Mouse (Mus musculus) C2C12 (cell line): Measurements from ENCODE around the gene Apcs. TPM values are rescaled to one million over a fixed set of nuclear protein-coding genes. Genes with fewer than 3 reads are reported as not detected.

ENCODE experiments used
- H3K27me3 ChIP-seq: one replicate; pipeline ENCODE4 v1.6.1; 2011; ENCODE audit not compliant: control insufficient read depth, insufficient read depth, insufficient read length
- H3K36me3 ChIP-seq: one replicate; pipeline ENCODE4 v1.6.1; 2011; ENCODE audit not compliant: control insufficient read depth, insufficient read depth
- H3K4me3 ChIP-seq: one replicate; pipeline ENCODE4 v1.5.1; 2011; ENCODE audit warnings: mild to moderate bottlenecking, control low read depth; ENCODE audit not compliant: poor library complexity, insufficient read depth, severe bottlenecking
- H3K79me2 ChIP-seq: one replicate; pipeline ENCODE4 v1.6.1; 2011; ENCODE audit not compliant: control insufficient read depth, insufficient read depth
- H3K79me3 ChIP-seq: one replicate; pipeline ENCODE4 v1.6.1; 2011; ENCODE audit warnings: low read depth, control low read depth
- H3ac ChIP-seq: one replicate; pipeline ENCODE3; 2011; ENCODE audit warnings: low read depth; ENCODE audit not compliant: control insufficient read depth, insufficient read length
- CEBPB ChIP-seq: IDR thresholded peaks from one replicate; pipeline ENCODE4 v1.6.1; 2011; ENCODE audit warnings: low read depth, mild to moderate bottlenecking, control low read depth, moderate library complexity
- CTCF ChIP-seq: IDR thresholded peaks from one replicate; pipeline ENCODE4 v1.5.1; 2011; ENCODE audit not compliant: control insufficient read depth, insufficient read depth, insufficient read length
- FOSL1 ChIP-seq: IDR thresholded peaks from one replicate; pipeline ENCODE4 v1.8.0; 2011; ENCODE audit warnings: mild to moderate bottlenecking, low read length; ENCODE audit not compliant: poor library complexity, insufficient read depth, severe bottlenecking
- MAX ChIP-seq: IDR thresholded peaks from one replicate; pipeline ENCODE4 v1.6.1; 2011; ENCODE audit warnings: mild to moderate bottlenecking, control low read depth
- MYOD1 ChIP-seq: IDR thresholded peaks from one replicate; pipeline ENCODE4 v1.6.1; 2011; ENCODE audit warnings: low read depth; ENCODE audit not compliant: control insufficient read depth, insufficient read length
- MYOG ChIP-seq: IDR thresholded peaks from one replicate; pipeline ENCODE4 v1.6.1; 2011; ENCODE audit not compliant: control insufficient read depth, insufficient read length; ENCODE audit errors: extremely low read depth
- USF1 ChIP-seq: IDR thresholded peaks from one replicate; pipeline ENCODE4 v1.6.1; 2011; ENCODE audit warnings: low read depth, mild to moderate bottlenecking, control low read depth, moderate library complexity
- long read RNA-seq, 2 experiments: library from polyadenylated mRNA; unstranded; transcript quantifications; one replicate each; pipeline ENCODE4 v2.0.0; 2019 to 2020
- polyA plus RNA-seq: library from polyadenylated mRNA; unstranded; fragments of >200 nt; fragmentation: generic; extraction: Trizol; gene quantifications from one replicate; pipeline ENCODE4 v1.2.1, GENCODE M21; 2012; ENCODE audit warnings: missing spikeins

The Apcs gene
- not detected for polyA plus RNA-seq
- long read RNA-seq, experiment 1, result 0 reads
- long read RNA-seq, experiment 2, result 0 reads

- H3K27me3 ChIP-seq, result no peaks in the 10 kb centered on the region
- no peaks in the 10 kb centered on the region for H3K79me2 ChIP-seq
- no peak for TF ChIP-seq FOSL1
- TF ChIP-seq MYOG, result no peak
- no peak for TF ChIP-seq MYOD1
- TF ChIP-seq MAX, result no peak
- H3ac ChIP-seq, result no peak within 1 kb of the TSS
- no peak within 1 kb of the TSS for H3K4me3 ChIP-seq
- no peaks in the 10 kb centered on the region for H3K36me3 ChIP-seq
- no peaks in the 10 kb centered on the region for H3K79me3 ChIP-seq
Measured at GRCm38 (mm10) chr1:172894777-172895357, at the start of gene Apcs. TSS of gene Apcs (minus strand) at chr1:172895041.

DNA sequence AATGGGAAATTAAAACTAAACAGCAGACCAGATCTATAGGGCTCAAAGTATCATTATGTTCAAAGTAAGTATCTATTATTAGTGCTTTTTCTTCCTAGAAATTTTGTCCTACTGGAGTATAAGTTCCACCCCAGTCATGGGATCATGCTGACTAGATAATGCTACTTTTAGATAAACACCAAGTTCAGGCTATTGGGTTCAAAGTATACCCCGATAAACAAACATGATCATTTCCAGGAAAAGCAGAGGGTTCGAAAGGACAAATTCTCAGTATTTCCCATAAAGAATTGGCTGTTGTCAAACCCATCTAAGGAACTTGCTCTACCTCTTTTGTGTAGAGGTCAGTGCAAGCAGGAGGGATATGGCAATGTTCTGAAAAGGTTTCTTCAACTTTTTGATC lies 37.4 kb upstream of the Apcs start:
- H3ac ChIP-seq, result no peak overlapping the region
- no peaks in the 10 kb centered on the region for H3K79me3 ChIP-seq
- H3K36me3 ChIP-seq, result no peaks in the 10 kb centered on the region
- no peak for TF ChIP-seq USF1
- TF ChIP-seq MYOD1, result no peak
- TF ChIP-seq CTCF, result no peak
- TF ChIP-seq MYOG, result no peak
- TF ChIP-seq MAX, result no peak
- TF ChIP-seq CEBPB, result no peak
- no peak for TF ChIP-seq FOSL1
- H3K4me3 ChIP-seq, result no peak overlapping the region
- no peaks in the 10 kb centered on the region for H3K27me3 ChIP-seq
- no peaks in the 10 kb centered on the region for H3K79me2 ChIP-seq

- Histone ChIP-seq H3K79me2 (no peaks in the 10 kb centered on the region), H3K4me3 (no peak overlapping the region), H3K36me3 (no peaks in the 10 kb centered on the region), H3K27me3 (no peaks in the 10 kb centered on the region), H3K79me3 (no peaks in the 10 kb centered on the region), H3ac (no peak overlapping the region)
- no peak for TF ChIP-seq MAX
- TF ChIP-seq USF1, result no peak
- TF ChIP-seq CEBPB, result no peak
- no peak for TF ChIP-seq CTCF
- TF ChIP-seq MYOD1, result no peak
- TF ChIP-seq MYOG, result no peak
- no peak for TF ChIP-seq FOSL1
Measured at GRCm38 (mm10) chr1:172918450-172918849, 23.6 kb upstream of the Apcs start.

DNA sequence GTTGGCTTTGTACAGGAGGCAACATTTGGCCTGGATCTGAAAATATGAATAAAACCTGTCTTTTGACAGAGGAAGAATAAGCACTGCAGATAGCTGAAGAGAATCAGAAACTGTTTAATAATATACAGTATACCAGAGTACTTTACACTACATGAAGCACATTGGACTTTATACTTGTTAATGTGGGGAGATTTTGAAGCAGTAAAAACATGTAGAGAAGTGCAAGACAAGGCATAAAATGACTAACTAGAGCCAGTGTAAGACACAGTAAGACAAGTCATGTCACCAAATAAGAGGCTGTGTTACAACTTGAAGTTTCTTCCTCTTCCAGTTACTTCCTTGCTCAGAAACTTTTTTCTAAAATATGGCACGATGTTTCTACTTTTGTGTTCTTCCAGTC lies 22.3 kb upstream of the Apcs start:
- H3K4me3 ChIP-seq, result no peak overlapping the region
- no peaks in the 10 kb centered on the region for H3K79me2 ChIP-seq
- H3K27me3 ChIP-seq, result no peaks in the 10 kb centered on the region
- H3K36me3 ChIP-seq, result no peaks in the 10 kb centered on the region
- no peaks in the 10 kb centered on the region for H3K79me3 ChIP-seq
- TF ChIP-seq CEBPB, result no peak
- TF ChIP-seq USF1, result no peak
- no peak for TF ChIP-seq MYOD1
- TF ChIP-seq MAX, result no peak
- H3ac ChIP-seq, result no peak overlapping the region

DNA sequence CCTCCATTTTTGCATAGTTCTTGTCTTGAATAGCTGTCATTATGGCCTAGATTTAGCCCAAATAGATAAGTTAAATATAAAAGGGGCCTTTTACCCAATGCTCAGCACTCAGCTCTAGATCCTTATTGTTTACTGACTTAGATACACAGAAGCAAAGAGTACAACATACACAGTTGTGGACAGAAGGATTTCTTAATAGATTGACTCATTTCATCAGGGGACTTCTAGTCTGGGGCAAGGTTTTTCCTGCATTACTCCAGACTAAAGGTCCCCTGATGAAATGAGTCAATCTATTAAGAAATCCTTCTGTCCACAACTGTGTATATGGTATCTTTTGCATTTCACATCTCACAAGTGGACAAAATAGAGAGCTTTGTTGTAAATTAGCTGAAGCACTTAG lies 8.5 kb upstream of the Apcs start:
- H3K4me3 ChIP-seq, result no peak overlapping the region
- H3K36me3 ChIP-seq, result no peaks in the 10 kb centered on the region
- H3K27me3 ChIP-seq, result no peaks in the 10 kb centered on the region
- H3K79me3 ChIP-seq, result no peaks in the 10 kb centered on the region
- H3K79me2 ChIP-seq, result no peaks in the 10 kb centered on the region
- TF ChIP-seq CEBPB (no peak), FOSL1 (no peak), USF1 (no peak), MYOG (no peak), MAX (no peak), MYOD1 (no peak), CTCF (no peak)
- H3ac ChIP-seq, result no peak overlapping the region

DNA sequence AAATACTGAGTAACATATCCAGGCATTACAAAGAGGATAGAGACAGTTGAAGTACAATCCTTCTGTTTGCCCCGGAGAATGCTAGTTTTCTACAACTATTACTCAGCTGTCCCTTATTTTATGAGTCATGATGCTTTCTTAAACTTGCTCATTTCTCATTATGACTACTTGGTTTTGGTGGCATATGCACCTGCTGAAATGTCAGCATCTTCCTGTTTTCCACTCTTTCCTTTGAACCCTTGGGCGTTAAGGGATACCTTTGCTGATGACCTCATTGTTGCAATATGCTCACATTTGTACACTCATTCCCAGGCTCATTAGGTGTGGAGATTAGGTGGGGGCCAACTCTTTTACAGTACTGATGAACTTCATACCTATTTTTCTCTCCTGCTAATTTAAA lies 594 bp upstream of the Apcs start:
- H3K79me2 ChIP-seq, result no peaks in the 10 kb centered on the region
- no peak overlapping the region for H3K4me3 ChIP-seq
- no peak for TF ChIP-seq MAX
- no peak for TF ChIP-seq MYOD1
- no peak for TF ChIP-seq FOSL1
- no peak for TF ChIP-seq CTCF
- TF ChIP-seq USF1, result no peak
- TF ChIP-seq CEBPB, result no peak
- TF ChIP-seq MYOG, result no peak
- no peaks in the 10 kb centered on the region for H3K36me3 ChIP-seq
- H3K79me3 ChIP-seq, result no peaks in the 10 kb centered on the region
- H3K27me3 ChIP-seq, result no peaks in the 10 kb centered on the region
- H3ac ChIP-seq, result no peak overlapping the region
